Comparison of ENCODE assay signal across 41 mouse cellular contexts in the genomic region with DNA sequence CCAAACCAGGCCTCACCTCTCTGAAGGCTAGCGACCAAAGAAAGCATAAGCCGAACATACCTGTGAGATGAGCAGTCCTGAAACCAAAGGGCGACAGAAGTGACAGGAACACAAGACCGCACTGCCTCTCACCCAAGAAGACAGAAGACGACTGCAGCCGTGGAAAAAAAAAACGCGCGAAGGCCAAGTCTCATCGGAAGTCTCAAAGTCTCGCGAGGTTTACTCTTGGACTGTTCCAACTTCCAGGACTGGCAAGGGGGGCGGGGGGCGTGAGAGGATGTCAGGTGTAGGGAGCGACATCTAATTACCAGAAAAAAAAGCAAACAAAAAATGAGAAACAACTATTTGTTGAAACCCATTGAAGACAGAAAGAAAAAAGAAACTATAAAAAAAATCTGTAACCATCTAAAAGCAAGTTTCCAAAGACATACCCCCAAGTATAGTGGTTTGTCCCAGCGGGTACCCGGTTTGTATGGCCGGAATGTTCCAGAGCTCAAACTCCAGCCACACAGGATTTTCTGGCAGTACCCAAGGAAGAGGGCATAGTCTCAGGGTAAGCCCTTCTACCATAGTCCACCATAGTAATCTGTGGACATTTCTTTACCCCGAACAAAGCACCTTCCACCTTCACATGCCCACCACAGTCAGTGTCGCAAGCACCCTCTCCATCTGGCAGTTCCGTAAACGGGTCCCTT. TPM values are rescaled to one million over a fixed set of nuclear protein-coding genes. Genes with fewer than 3 reads are reported as not detected.
"Had no signal": no experiment of that assay in that cellular context is flagged by ENCODE, and none has a peak within 500 bp of the region (broad histone marks: within the 10 kb centered on the region; RNA-seq: fewer than 3 reads in every experiment).

A gene (minus strand): TSS at position 122 of the 695 bp plus-strand sequence.

- H3K9ac ChIP-seq: heart, embryonic 12.5 days; hindbrain, embryonic 12.5 days; hindbrain, embryonic 15.5 days; kidney, embryonic 15.5 days; limb, embryonic 13.5 days; limb, embryonic 15.5 days; liver, embryonic 12.5 days had no signal

- ATAC-seq: hindbrain, postnatal 0 days; intestine, embryonic 16.5 days; liver, embryonic 12.5 days had no signal

- H3K36me3 ChIP-seq: heart, embryonic 12.5 days; hindbrain, embryonic 10.5 days; hindbrain, embryonic 12.5 days; hindbrain, embryonic 15.5 days; kidney, embryonic 15.5 days; limb, embryonic 13.5 days; limb, embryonic 15.5 days; liver, embryonic 12.5 days had no signal

- H3K4me2 ChIP-seq: heart, embryonic 12.5 days; hindbrain, embryonic 12.5 days; hindbrain, embryonic 15.5 days; kidney, embryonic 15.5 days; limb, embryonic 13.5 days; limb, embryonic 15.5 days; liver, embryonic 12.5 days had no signal

- H3K27ac ChIP-seq: heart, adult 2 months; hindbrain, embryonic 10.5 days; hindbrain, embryonic 12.5 days; hindbrain, embryonic 15.5 days; hindbrain, postnatal 0 days; kidney, embryonic 15.5 days; kidney, postnatal 0 days; limb, embryonic 13.5 days; limb, embryonic 15.5 days; liver, embryonic 12.5 days had no signal

- H3K4me1 ChIP-seq: heart, embryonic 12.5 days; hindbrain, embryonic 10.5 days; hindbrain, embryonic 12.5 days; hindbrain, embryonic 15.5 days; kidney, embryonic 15.5 days; limb, embryonic 13.5 days; limb, embryonic 15.5 days; liver, embryonic 12.5 days had no signal

- H3K4me3 ChIP-seq: heart, adult 2 months; heart, embryonic 12.5 days; hindbrain, embryonic 10.5 days; hindbrain, embryonic 12.5 days; hindbrain, embryonic 15.5 days; kidney, embryonic 15.5 days; limb, embryonic 13.5 days; limb, embryonic 15.5 days; liver, embryonic 12.5 days had no signal

- DNase-seq: gastrocnemius, postnatal 14 days; gastrocnemius, postnatal 36 days; heart, adult 11 months; heart, adult 2 months; heart, postnatal 10 days; heart, postnatal 4 days; kidney, adult 11 months; kidney, adult 2 months; kidney, adult 9 months; kidney, postnatal 14 days; kidney, postnatal 36 days; layer of hippocampus, adult 9-11 months; layer of hippocampus, postnatal 36 days; left cerebral cortex, postnatal 4 days had no signal

- H3K9me3 ChIP-seq: hindbrain, embryonic 10.5 days; hindbrain, embryonic 12.5 days; hindbrain, embryonic 15.5 days; kidney, embryonic 15.5 days; limb, embryonic 13.5 days; limb, embryonic 15.5 days; liver, embryonic 12.5 days had no signal

- H3K27me3 ChIP-seq: heart, embryonic 12.5 days had no signal

RNA-seq across cellular contexts. Expression of the gene that starts here (rescaled TPM):
- total RNA-seq: gastrocnemius, adult 18-20 months; gastrocnemius, adult 8-10 months; gastrocnemius, postnatal 14 days; gastrocnemius, postnatal 36 days; heart, adult 2 months; heart, postnatal 10 days; heart, postnatal 25 days; heart, postnatal 4 days; hindbrain, postnatal 0 days; layer of hippocampus, adult 18-20 months; layer of hippocampus, adult 8-10 months; layer of hippocampus, postnatal 14 days; layer of hippocampus, postnatal 36 days; left cerebral cortex, adult 18-20 months; left cerebral cortex, adult 8-10 months; left cerebral cortex, postnatal 10 days; left cerebral cortex, postnatal 25 days; left cerebral cortex, postnatal 4 days; liver, adult 2 months had no signal
- polyA plus RNA-seq: gonadal fat pad, adult 2 months; heart, adult 2 months; heart, embryonic 12.5 days; heart, embryonic 14.5 days; heart, embryonic 16.5 days; hindbrain, embryonic 10.5 days; hindbrain, embryonic 12.5 days; hindbrain, embryonic 15.5 days; hindbrain, postnatal 0 days; intestine, embryonic 16.5 days; kidney, adult 2 months; large intestine, adult 2 months; limb, embryonic 11.5 days; limb, embryonic 13.5 days; limb, embryonic 15.5 days; liver, adult 2 months; liver, embryonic 12.5 days had no signal
